ENCODE assay signal across 9 mouse cellular contexts in genomic region chr15:102105764-102106730, GRCm38 (mm10). TPM values are rescaled to one million over a fixed set of nuclear protein-coding genes. Genes with fewer than 3 reads are reported as not detected.
DNase-seq lines count a peak whose midpoint lies in the region; ATAC-seq and TF ChIP-seq lines count a peak whose summit lies in the region.
"Had no signal": no experiment of that assay in that cellular context is flagged by ENCODE, and none has a peak within 500 bp of the region (broad histone marks: within the 10 kb centered on the region; RNA-seq: fewer than 3 reads in every experiment).

No protein-coding gene starts in this region.

- intact Hi-C loops in gastrocnemius, postnatal 14 days (cut with DNase I; ENCODE audit: low total_unique reads), result no loop called here

- DNase-seq in gastrocnemius, postnatal 25 days, result peak; percentile 62
- DNase-seq in gastrocnemius, postnatal 14 days, result no peak
- DNase-seq in ES-CJ7 (ENCODE audit: low read depth, low spot score), result peak; percentile 66
- DNase-seq in forebrain, postnatal 0 days, result no peak
- DNase-seq in midbrain, embryonic 14.5 days, result no peak
- DNase-seq in ovary, postnatal 10 days (ENCODE audit: low spot score), result no peak

- 31% methylated on average over 18 of the region's 18 CpGs for WGBS in forebrain, postnatal 0 days
- 24% methylated on average over 18 of the region's 18 CpGs for WGBS in kidney, embryonic 16.5 days
- 30% methylated on average over 18 of the region's 18 CpGs for WGBS in midbrain, embryonic 14.5 days

- peak overlapping the region; percentile 58 for H3K4me2 ChIP-seq in forebrain, postnatal 0 days (ENCODE audit: low read depth)
- peak overlapping the region; percentile 50 for H3K4me2 ChIP-seq in kidney, embryonic 16.5 days (replicated peaks; ENCODE audit: low read depth, low read length)
- H3K4me2 ChIP-seq in midbrain, embryonic 14.5 days (ENCODE audit: low read length), result peak overlapping the region; percentile 55; the same call in 1 of the 2 replicates

- H3K9ac ChIP-seq in forebrain, postnatal 0 days, result no peak overlapping the region
- H3K9ac ChIP-seq in kidney, embryonic 16.5 days (replicated peaks; ENCODE audit: low read length), result peak overlapping the region; percentile 2; the same call in 1 of the 2 replicates
- no peak overlapping the region for H3K9ac ChIP-seq in midbrain, embryonic 14.5 days (replicated peaks; ENCODE audit: low read length)

- peak; percentile 31 for TF ChIP-seq CTCF in forebrain, postnatal 0 days (IDR thresholded peaks at IDR 0.05; ENCODE audit: low read depth)

- no peak for ATAC-seq in forebrain, postnatal 0 days
- no peak for ATAC-seq in kidney, embryonic 16.5 days (ENCODE audit: low FRiP score, low TSS enrichment)
- no peak for ATAC-seq in midbrain, embryonic 14.5 days (ENCODE audit: low FRiP score, low TSS enrichment)
- ATAC-seq in granulocyte monocyte progenitor cell, adult 5-6 weeks (replicated peaks; ENCODE audit: poor library complexity, severe bottlenecking), result no peak; the same call in 1 of the 2 replicates

- H3K4me3 ChIP-seq in forebrain, postnatal 0 days (ENCODE audit: low read depth, low read length), result no peak overlapping the region
- H3K4me3 ChIP-seq in kidney, embryonic 16.5 days (ENCODE audit: low read length), result peak overlapping the region; percentile 29
- H3K4me3 ChIP-seq in midbrain, embryonic 14.5 days (replicated peaks; ENCODE audit: low read depth, low read length), result no peak overlapping the region

- no peak overlapping the region for H3K27ac ChIP-seq in forebrain, postnatal 0 days (ENCODE audit: low read depth, low read length)
- H3K27ac ChIP-seq in kidney, embryonic 16.5 days (ENCODE audit: low read length), result 0 out of 2 replicates have a peak overlapping the region, but pooled peaks have one; percentile 8
- no peak overlapping the region for H3K27ac ChIP-seq in midbrain, embryonic 14.5 days (replicated peaks; ENCODE audit: low read depth, low read length)
- H3K27ac ChIP-seq: macrophage had no signal

- no peaks in the 10 kb centered on the region for H3K36me3 ChIP-seq in forebrain, postnatal 0 days (ENCODE audit: insufficient read depth)
- H3K36me3 ChIP-seq in kidney, embryonic 16.5 days (ENCODE audit: insufficient read depth, low read length), result peaks cover 30% of the 10 kb centered on the region
- H3K36me3 ChIP-seq in midbrain, embryonic 14.5 days (ENCODE audit: control insufficient read depth, insufficient read depth, low read length), result no peaks in the 10 kb centered on the region

- H3K27me3 ChIP-seq in forebrain, postnatal 0 days (ENCODE audit: insufficient read depth, low read length), result peaks cover 7% of the 10 kb centered on the region
- H3K27me3 ChIP-seq in kidney, embryonic 16.5 days (ENCODE audit: insufficient read depth, low read length), result no peaks in the 10 kb centered on the region
- H3K27me3 ChIP-seq in midbrain, embryonic 14.5 days (ENCODE audit: control insufficient read depth, insufficient read depth, low read length), result peaks cover 41% of the 10 kb centered on the region

- no peaks in the 10 kb centered on the region for H3K4me1 ChIP-seq in forebrain, postnatal 0 days (ENCODE audit: insufficient read depth)
- peaks cover 89% of the 10 kb centered on the region for H3K4me1 ChIP-seq in kidney, embryonic 16.5 days (ENCODE audit: insufficient read depth, low read length)
- H3K4me1 ChIP-seq in midbrain, embryonic 14.5 days (ENCODE audit: control insufficient read depth, insufficient read depth, low read length), result peaks cover 18% of the 10 kb centered on the region

- no peaks in the 10 kb centered on the region for H3K9me3 ChIP-seq in forebrain, postnatal 0 days (ENCODE audit: low read length)
- H3K9me3 ChIP-seq in kidney, embryonic 16.5 days (ENCODE audit: low read length), result no peaks in the 10 kb centered on the region
- no peaks in the 10 kb centered on the region for H3K9me3 ChIP-seq in midbrain, embryonic 14.5 days (ENCODE audit: control insufficient read depth, low read length)

RNA-seq across cellular contexts. Expression of gene Tns2, which starts 5.8 kb away (rescaled TPM):
- total RNA-seq in gastrocnemius, postnatal 25 days (2021), result 10 to 100 TPM; 22.3 to 32.0 TPM
- total RNA-seq in gastrocnemius, postnatal 14 days (2021), result 10 to 100 TPM; 29.8 to 45.6 TPM
- total RNA-seq in forebrain, postnatal 0 days (2014; rRNA removed), result 7.0 and 8.4 TPM in 2 replicates
- polyA plus RNA-seq in forebrain, postnatal 0 days (2015; fragmentation: Nextera tagmentation; extraction: Ambion mirVana), result 2.8 and 5.0 TPM in 2 replicates
- polyA plus RNA-seq in kidney, embryonic 16.5 days (2015; fragmentation: Nextera tagmentation; extraction: Ambion mirVana), result 51.2 and 56.3 TPM in 2 replicates
- polyA plus RNA-seq in midbrain, embryonic 14.5 days (2014; fragmentation: Nextera tagmentation; extraction: Ambion mirVana), result 3.6 and 8.9 TPM in 2 replicates
- total RNA-seq in granulocyte monocyte progenitor cell, adult 5-6 weeks (2014; fragmentation: Nextera tagmentation), result 0.17 TPM in 1 of 2 replicates, not detected in the other
- not detected in 2 replicates for total RNA-seq in granulocyte monocyte progenitor cell, adult 5-6 weeks (2017)

RNA-seq across cellular contexts. Expression of gene Spryd3, which starts 30.0 kb away (rescaled TPM):
- total RNA-seq in gastrocnemius, postnatal 25 days (2021), result 1 to 10 TPM; 7.1 to 7.9 TPM
- total RNA-seq in gastrocnemius, postnatal 14 days (2021), result 10 to 100 TPM; 10.0 to 12.0 TPM
- 90.6 and 110 TPM in 2 replicates for total RNA-seq in forebrain, postnatal 0 days (2014; rRNA removed)
- polyA plus RNA-seq in forebrain, postnatal 0 days (2015; fragmentation: Nextera tagmentation; extraction: Ambion mirVana), result 76.5 and 95.6 TPM in 2 replicates
- 19.0 and 22.4 TPM in 2 replicates for polyA plus RNA-seq in kidney, embryonic 16.5 days (2015; fragmentation: Nextera tagmentation; extraction: Ambion mirVana)
- polyA plus RNA-seq in midbrain, embryonic 14.5 days (2014; fragmentation: Nextera tagmentation; extraction: Ambion mirVana), result 40.2 and 52.5 TPM in 2 replicates
- 10.9 and 12.6 TPM in 2 replicates for total RNA-seq in granulocyte monocyte progenitor cell, adult 5-6 weeks (2014; fragmentation: Nextera tagmentation)
- 13.2 and 24.2 TPM in 2 replicates for total RNA-seq in granulocyte monocyte progenitor cell, adult 5-6 weeks (2017)

RNA-seq across cellular contexts. Expression of gene Eif4b, which starts 32.5 kb away (rescaled TPM):
- total RNA-seq in gastrocnemius, postnatal 25 days (2021), result 100 to 1,000 TPM; 141 to 145 TPM
- total RNA-seq in gastrocnemius, postnatal 14 days (2021), result 100 to 1,000 TPM; 130 to 139 TPM
- 187 and 194 TPM in 2 replicates for total RNA-seq in forebrain, postnatal 0 days (2014; rRNA removed)
- 69.7 and 72.8 TPM in 2 replicates for polyA plus RNA-seq in forebrain, postnatal 0 days (2015; fragmentation: Nextera tagmentation; extraction: Ambion mirVana)
- polyA plus RNA-seq in kidney, embryonic 16.5 days (2015; fragmentation: Nextera tagmentation; extraction: Ambion mirVana), result 137 and 140 TPM in 2 replicates
- polyA plus RNA-seq in midbrain, embryonic 14.5 days (2014; fragmentation: Nextera tagmentation; extraction: Ambion mirVana), result 76.7 and 98.8 TPM in 2 replicates
- 244 and 264 TPM in 2 replicates for total RNA-seq in granulocyte monocyte progenitor cell, adult 5-6 weeks (2014; fragmentation: Nextera tagmentation)
- total RNA-seq in granulocyte monocyte progenitor cell, adult 5-6 weeks (2017), result 450 TPM in 2 replicates

RNA-seq across cellular contexts. Expression of gene Igfbp6, which starts 38.1 kb away (rescaled TPM):
- total RNA-seq in gastrocnemius, postnatal 25 days (2021), result 10 to 100 TPM; 46.4 to 68.2 TPM
- total RNA-seq in gastrocnemius, postnatal 14 days (2021), result 10 to 100 TPM; 65.6 to 80.6 TPM
- total RNA-seq in forebrain, postnatal 0 days (2014; rRNA removed), result 11.4 and 12.2 TPM in 2 replicates
- 8.1 and 10.3 TPM in 2 replicates for polyA plus RNA-seq in forebrain, postnatal 0 days (2015; fragmentation: Nextera tagmentation; extraction: Ambion mirVana)
- 33.0 and 33.9 TPM in 2 replicates for polyA plus RNA-seq in kidney, embryonic 16.5 days (2015; fragmentation: Nextera tagmentation; extraction: Ambion mirVana)
- polyA plus RNA-seq in midbrain, embryonic 14.5 days (2014; fragmentation: Nextera tagmentation; extraction: Ambion mirVana), result 1.3 and 1.6 TPM in 2 replicates
- not detected in 2 replicates for total RNA-seq in granulocyte monocyte progenitor cell, adult 5-6 weeks (2014; fragmentation: Nextera tagmentation)
- total RNA-seq in granulocyte monocyte progenitor cell, adult 5-6 weeks (2017), result not detected in 2 replicates
- polyA plus RNA-seq: macrophage had no signal

RNA-seq across cellular contexts. Expression of gene Soat2, which starts 44.3 kb away (rescaled TPM):
- under 1 TPM in 1 of 2 experiments, not detected in 1; 0.16 TPM for total RNA-seq in gastrocnemius, postnatal 25 days (2021)
- total RNA-seq in gastrocnemius, postnatal 14 days (2021), result under 1 TPM in 1 of 2 experiments, not detected in 1; 0.13 TPM
- 0.10 TPM in 1 of 2 replicates, not detected in the other for total RNA-seq in forebrain, postnatal 0 days (2014; rRNA removed)
- 0.12 TPM in 1 of 2 replicates, not detected in the other for polyA plus RNA-seq in forebrain, postnatal 0 days (2015; fragmentation: Nextera tagmentation; extraction: Ambion mirVana)
- 0.40 and 0.41 TPM in 2 replicates for polyA plus RNA-seq in kidney, embryonic 16.5 days (2015; fragmentation: Nextera tagmentation; extraction: Ambion mirVana)
- not detected in 2 replicates for polyA plus RNA-seq in midbrain, embryonic 14.5 days (2014; fragmentation: Nextera tagmentation; extraction: Ambion mirVana)
- total RNA-seq in granulocyte monocyte progenitor cell, adult 5-6 weeks (2014; fragmentation: Nextera tagmentation), result 0.85 and 0.97 TPM in 2 replicates
- total RNA-seq in granulocyte monocyte progenitor cell, adult 5-6 weeks (2017), result 0.15 and 0.56 TPM in 2 replicates

Comparison
In these comparisons a context has a peak if more than half of its experiments do, and no peak if none do; other contexts are left out.
1. DNase-seq: peak in gastrocnemius, postnatal 25 days (single experiment) and ES-CJ7 (single experiment); none in gastrocnemius, postnatal 14 days (single experiment), forebrain, postnatal 0 days (single experiment), midbrain, embryonic 14.5 days (single experiment) and ovary, postnatal 10 days (single experiment).
2. Peak in every context shown above with its lines, with median percentiles within 50 percentile points of each other: H3K4me2 ChIP-seq.